Mouse (Mus musculus) frontal cortex, postnatal 10 days (tissue): ENCODE data around the gene Cdh5.

Experiments used
- DNase-seq, 2 experiments: peaks; one replicate each; pipeline ENCODE4 v3.0.0; 2022; ENCODE audit warnings: low spot score in 2 of 2, mixed read lengths in 1 of 2

Gene Cdh5

GRCm38 (mm10) chr8:104188459-104188858 lies 87.0 kb downstream of the Cdh5 start:
- no peak for DNase-seq

DNA sequence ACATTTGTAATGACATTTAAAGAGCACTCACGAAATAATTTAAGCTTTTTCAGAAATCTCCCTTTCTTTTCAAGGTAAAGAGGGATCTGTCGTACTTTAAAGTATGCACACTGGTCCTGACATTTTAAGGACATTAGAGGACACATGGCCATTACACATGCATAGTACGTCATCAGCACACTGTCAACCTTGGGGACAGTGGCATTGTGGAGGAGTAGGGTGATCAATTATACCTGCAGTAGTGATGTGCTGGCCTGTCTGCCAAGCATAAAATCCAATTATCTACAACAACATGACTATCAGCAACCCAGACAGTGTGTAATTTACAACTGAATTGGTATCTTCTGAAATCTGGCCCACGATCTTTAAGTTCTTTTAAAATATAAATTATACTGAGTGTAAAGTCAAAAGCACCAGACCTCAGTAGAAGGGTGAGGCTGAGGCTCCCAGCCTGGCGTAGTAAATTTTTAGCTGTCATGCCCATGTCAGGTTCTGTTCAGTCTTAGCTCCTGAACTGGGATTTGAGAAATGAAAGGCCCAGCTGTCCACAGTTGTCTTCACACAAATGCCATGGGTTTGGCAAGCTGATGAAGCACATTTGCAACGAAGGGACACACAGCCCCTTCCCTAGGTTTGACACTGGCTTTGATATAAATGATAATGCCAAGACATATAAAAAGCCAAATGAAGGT lies 89.5 kb downstream of the Cdh5 start:
- no peak for DNase-seq

- DNase-seq: no peak
Measured at GRCm38 (mm10) chr8:104191496-104191895, 90.1 kb downstream of the Cdh5 start.
